Mouse (Mus musculus) heart, embryonic 16.5 days (tissue): ENCODE data around the gene Mamdc4. TPM values are rescaled to one million over a fixed set of nuclear protein-coding genes. Genes with fewer than 3 reads are reported as not detected.

ENCODE experiments used
- ATAC-seq: fragments of 200-750 bp; cut with Nextera tagmentation; replicated peaks from 2 replicates; pipeline ENCODE4 v1.8.0; 2017; ENCODE audit warnings: moderate number of reproducible peaks; ENCODE audit not compliant: insufficient read depth, low FRiP score; ENCODE audit errors: extremely low read depth
- H3K27ac ChIP-seq: fragments of 300-500 bp; sonication (generic); 2 replicates; pipeline ENCODE4 v1.5.1; 2014; ENCODE audit warnings: mild to moderate bottlenecking, low read length, control low read depth, moderate library complexity
- H3K27me3 ChIP-seq: fragments of 300-500 bp; sonication (generic); 2 replicates; pipeline ENCODE4 v1.6.1; 2014; ENCODE audit warnings: low read length, mixed read lengths; ENCODE audit not compliant: control insufficient read depth, insufficient read depth
- H3K36me3 ChIP-seq: fragments of 300-500 bp; sonication (generic); 2 replicates; pipeline ENCODE4 v1.6.1; 2014; ENCODE audit not compliant: control insufficient read depth, insufficient read depth
- H3K4me1 ChIP-seq: fragments of 300-500 bp; sonication (generic); 2 replicates; pipeline ENCODE4 v1.6.1; 2014; ENCODE audit warnings: low read length, mixed read lengths; ENCODE audit not compliant: control insufficient read depth, insufficient read depth
- H3K4me2 ChIP-seq: fragments of 300-500 bp; sonication (generic); 2 replicates; pipeline ENCODE4 v1.6.1; 2014; ENCODE audit warnings: low read depth, mild to moderate bottlenecking, control low read depth, low read length
- H3K4me3 ChIP-seq: fragments of 300-500 bp; sonication (generic); 2 replicates; pipeline ENCODE4 v1.5.1; 2014; ENCODE audit warnings: mild to moderate bottlenecking, control low read depth, low read length
- H3K9ac ChIP-seq: fragments of 300-500 bp; sonication (generic); 2 replicates; pipeline ENCODE4 v1.6.1; 2014; ENCODE audit warnings: low read length, control low read depth
- H3K9me3 ChIP-seq: fragments of 300-500 bp; sonication (generic); replicated peaks from 2 replicates; pipeline ENCODE4 v1.6.1; 2016; ENCODE audit warnings: low read length; ENCODE audit not compliant: control insufficient read depth
- WGBS: fragments of 180-500 bp; shearing (Covaris S2); extraction: QIAGEN DNeasy Blood & Tissue Kit; methylation state at CpG from one replicate; pipeline ENCODE4 v1.1.7; 2014; 5-methylcytosine and 5-hydroxymethylcytosine counted together
- polyA plus RNA-seq: library from polyadenylated mRNA; unstranded; fragments of >200 nt; fragmentation: Nextera tagmentation; extraction: Ambion mirVana; gene quantifications from 2 replicates; pipeline ENCODE4 v1.2.1, GENCODE M21; 2015

Mamdc4 gene
- polyA plus RNA-seq, 1 experiment from 2014 or later: 2.7 TPM

DNA sequence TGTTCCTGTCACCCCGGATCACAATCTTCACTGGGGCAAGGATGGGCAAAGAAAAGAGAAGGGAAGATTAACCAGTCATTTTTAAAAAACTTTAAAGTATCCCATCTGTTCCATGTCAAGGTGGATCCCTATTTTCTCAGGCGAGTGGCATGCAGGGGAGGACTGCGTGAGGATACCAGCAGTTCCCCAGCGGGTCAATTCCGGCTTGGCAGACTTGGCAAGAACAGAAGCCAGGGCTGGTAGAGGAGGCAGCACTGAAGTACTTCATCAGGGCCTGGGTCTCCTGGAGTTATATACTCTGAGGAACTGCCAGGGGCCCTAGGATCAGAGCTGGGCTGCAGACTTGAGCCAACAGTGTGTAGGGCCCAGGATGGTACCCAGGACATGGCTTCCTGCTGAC is 27.9 kb upstream of the Mamdc4 start:
- Histone ChIP-seq H3K4me3 (no peak overlapping the region), H3K4me1 (peaks cover 21% of the 10 kb centered on the region), H3K4me2 (no peak overlapping the region), H3K27me3 (no peaks in the 10 kb centered on the region), H3K36me3 (peaks cover 43% of the 10 kb centered on the region), H3K9ac (no peak overlapping the region), H3K9me3 (no peaks in the 10 kb centered on the region), H3K27ac (no peak overlapping the region)
- WGBS: 91% methylated on average over 5 of the region's 5 CpGs
- no peak for ATAC-seq

DNA sequence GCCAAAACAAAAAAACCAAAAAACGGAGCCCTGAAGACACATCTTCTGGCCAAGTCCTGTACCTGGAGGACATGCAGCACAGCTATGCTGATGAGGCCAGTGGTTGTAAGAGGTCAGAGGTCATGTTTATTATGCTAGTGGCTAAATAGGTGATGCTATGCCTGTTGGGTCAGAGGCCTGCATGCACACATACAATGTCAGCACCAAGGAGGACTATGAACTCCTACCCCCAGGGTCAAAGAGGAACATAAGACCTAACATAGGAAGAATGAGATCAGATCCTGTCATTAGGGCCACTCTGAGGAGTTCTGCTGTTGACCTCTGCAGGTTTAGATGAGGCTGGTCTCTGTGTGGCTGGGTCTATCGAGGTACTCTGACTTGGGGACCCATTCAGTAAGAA is 25.4 kb upstream of the Mamdc4 start:
- Histone ChIP-seq H3K4me1 (peaks cover 12% of the 10 kb centered on the region), H3K9me3 (no peaks in the 10 kb centered on the region), H3K4me3 (no peak overlapping the region), H3K4me2 (no peak overlapping the region), H3K9ac (no peak overlapping the region), H3K36me3 (peaks cover 58% of the 10 kb centered on the region), H3K27me3 (no peaks in the 10 kb centered on the region), H3K27ac (no peak overlapping the region)
- no peak for ATAC-seq
- 85% methylated on average over 2 of the region's 2 CpGs for WGBS

DNA sequence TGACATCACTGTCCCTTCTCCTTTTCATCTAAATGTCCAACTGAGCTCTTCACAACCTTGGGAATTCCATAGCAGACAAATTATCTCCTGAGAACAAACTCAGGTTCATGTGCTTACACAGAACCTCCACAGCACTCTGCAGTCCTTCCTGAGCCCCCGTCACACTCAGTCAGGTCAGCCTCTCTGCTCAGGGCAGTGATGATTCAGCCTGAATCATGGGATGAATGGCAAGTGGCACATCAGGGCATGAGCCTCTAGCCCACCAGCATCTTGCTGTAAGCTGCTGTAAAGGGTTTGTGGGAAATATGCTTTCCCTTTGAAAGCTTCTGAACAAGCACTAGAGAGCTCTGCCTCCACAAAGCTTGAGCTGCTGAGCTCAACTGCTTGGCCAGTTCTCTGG is 24.1 kb upstream of the Mamdc4 start:
- Histone ChIP-seq H3K4me1 (peaks cover 12% of the 10 kb centered on the region), H3K36me3 (peaks cover 63% of the 10 kb centered on the region), H3K9me3 (no peaks in the 10 kb centered on the region), H3K27ac (no peak overlapping the region), H3K4me2 (no peak overlapping the region), H3K9ac (no peak overlapping the region), H3K27me3 (no peaks in the 10 kb centered on the region), H3K4me3 (no peak overlapping the region)
- ATAC-seq: no peak
- WGBS: 92% methylated on average over 1 of the region's 1 CpGs

DNA sequence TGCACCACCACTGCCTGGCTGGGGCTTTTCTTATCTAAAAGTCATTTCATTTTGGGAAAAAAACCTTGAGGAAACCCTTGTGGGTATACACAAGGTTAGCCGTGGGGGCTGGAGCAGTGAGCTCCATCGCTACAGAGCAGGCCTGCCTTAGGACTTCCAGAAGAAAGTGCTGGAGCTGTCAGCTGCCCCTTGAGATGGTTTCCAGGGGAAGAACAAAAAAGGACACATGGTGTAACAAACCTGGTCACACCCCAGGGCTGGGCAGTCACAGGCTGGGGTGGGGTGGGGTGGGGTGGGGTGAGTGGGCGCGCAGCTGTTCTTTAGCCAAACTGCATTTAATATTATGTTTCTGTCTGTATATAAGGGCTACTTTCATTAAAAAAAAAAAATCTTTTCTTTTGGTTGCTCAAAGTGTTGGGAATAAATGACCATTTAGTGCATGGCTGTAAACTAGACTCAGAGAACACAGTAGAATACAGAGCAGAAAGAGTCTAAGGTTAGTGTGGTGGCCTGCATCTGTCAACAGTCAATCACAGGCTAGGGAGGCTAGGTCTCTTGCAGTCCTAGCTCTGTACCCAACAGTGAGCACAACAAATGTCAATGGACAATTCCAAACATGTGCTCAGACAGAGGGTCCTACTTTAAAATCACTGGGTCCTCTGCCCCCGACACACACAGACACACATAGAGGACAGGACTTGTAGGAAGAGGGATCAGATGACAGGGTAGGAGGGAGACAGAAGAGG is 22.3 kb upstream of the Mamdc4 start:
- Histone ChIP-seq H3K4me2 (no peak overlapping the region), H3K9me3 (no peaks in the 10 kb centered on the region), H3K27me3 (no peaks in the 10 kb centered on the region), H3K4me3 (no peak overlapping the region), H3K9ac (no peak overlapping the region), H3K4me1 (peaks cover 12% of the 10 kb centered on the region), H3K27ac (no peak overlapping the region), H3K36me3 (peaks cover 76% of the 10 kb centered on the region)
- WGBS: 94% methylated on average over 5 of the region's 5 CpGs
- ATAC-seq: no peak

DNA sequence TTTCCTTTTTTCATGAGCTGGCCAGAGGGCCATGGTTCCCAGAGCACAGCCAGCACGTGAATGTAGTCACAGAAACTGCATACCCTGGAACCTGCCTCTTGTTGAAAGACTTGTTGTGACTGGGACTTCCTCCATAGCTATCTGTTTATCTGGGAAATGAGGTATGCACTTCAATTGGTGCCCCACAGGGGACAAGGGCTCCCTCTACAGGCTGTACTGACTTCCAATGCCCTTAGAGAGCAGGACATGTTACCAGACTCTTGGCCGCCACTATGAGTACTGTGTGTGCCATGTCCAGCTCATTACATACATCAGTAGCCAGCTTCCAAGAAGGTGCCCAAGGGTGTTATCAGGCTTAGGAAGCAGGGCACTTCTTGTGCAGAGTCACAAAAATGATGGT is 17.2 kb upstream of the Mamdc4 start:
- peaks cover 53% of the 10 kb centered on the region for H3K36me3 ChIP-seq
- WGBS: 81% methylated on average over 2 of the region's 2 CpGs
- H3K27ac ChIP-seq: no peak overlapping the region
- peaks cover 8% of the 10 kb centered on the region for H3K4me1 ChIP-seq
- no peak overlapping the region for H3K9ac ChIP-seq
- no peak overlapping the region for H3K4me3 ChIP-seq
- no peaks in the 10 kb centered on the region for H3K27me3 ChIP-seq
- H3K9me3 ChIP-seq: no peaks in the 10 kb centered on the region
- H3K4me2 ChIP-seq: no peak overlapping the region
- ATAC-seq: no peak

DNA sequence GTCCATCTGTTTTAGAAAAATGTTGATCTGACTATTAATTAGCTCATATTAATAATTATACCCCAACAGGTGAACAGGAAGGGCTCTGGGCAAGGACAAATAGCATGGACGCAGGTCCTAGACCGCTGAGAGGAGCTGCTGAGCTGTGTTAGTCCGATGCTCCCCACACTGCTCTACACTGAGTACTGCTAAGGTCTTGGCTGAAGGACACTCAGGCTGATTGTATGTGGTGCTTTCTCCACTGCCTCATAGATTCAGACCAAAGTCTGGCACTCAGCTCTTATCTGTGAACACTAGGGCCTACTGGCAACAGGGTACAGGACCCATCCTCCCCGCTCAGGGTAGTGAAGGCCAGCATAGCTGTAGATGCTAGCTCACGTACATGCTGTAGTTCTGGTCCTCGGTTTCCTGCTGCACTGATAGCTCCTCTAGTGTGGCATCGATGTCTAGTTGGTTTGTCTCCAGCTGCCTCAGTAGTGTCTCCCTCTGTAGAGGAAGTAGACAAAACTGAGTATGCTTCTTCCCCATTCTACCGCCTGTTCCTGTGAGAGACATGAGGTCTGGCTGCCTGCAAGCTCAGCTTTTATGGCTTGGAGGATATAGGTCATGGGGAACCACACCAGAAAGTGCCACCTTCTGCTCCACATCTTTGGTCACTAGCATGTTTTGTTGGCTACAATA is 13.7 kb upstream of the Mamdc4 start:
- Histone ChIP-seq H3K36me3 (peaks cover 41% of the 10 kb centered on the region), H3K9ac (no peak overlapping the region), H3K9me3 (no peaks in the 10 kb centered on the region), H3K4me2 (no peak overlapping the region), H3K4me3 (no peak overlapping the region), H3K27ac (peak overlapping the region; percentile 18), H3K4me1 (peaks cover 11% of the 10 kb centered on the region), H3K27me3 (no peaks in the 10 kb centered on the region)
- ATAC-seq: peak; percentile 53; the same call in 1 of the 2 replicates
- WGBS: 81% methylated on average over 8 of the region's 8 CpGs

DNA sequence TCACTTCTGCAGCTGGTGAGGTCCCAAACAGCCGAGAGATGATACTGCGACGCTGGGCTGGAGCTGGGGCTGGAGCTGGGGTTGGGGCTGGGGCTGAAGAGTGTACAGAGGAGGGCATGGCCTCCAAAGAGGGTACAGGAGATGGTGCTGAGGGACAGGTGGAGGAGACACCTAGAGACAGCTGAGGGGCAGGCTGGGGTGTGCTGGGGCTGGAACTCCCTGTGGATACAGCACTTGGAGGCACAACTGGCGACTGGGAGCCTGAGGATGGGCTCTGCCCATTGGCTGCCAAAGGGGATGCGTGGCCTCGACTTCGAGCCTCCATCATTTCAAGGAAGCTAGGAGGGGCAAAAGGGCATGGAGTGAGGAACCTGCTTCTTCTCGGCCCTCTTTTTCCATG is 12.6 kb upstream of the Mamdc4 start:
- Histone ChIP-seq H3K27me3 (no peaks in the 10 kb centered on the region), H3K36me3 (peaks cover 32% of the 10 kb centered on the region), H3K27ac (no peak overlapping the region), H3K9me3 (no peaks in the 10 kb centered on the region), H3K4me1 (peaks cover 16% of the 10 kb centered on the region), H3K4me3 (no peak overlapping the region), H3K4me2 (no peak overlapping the region), H3K9ac (no peak overlapping the region)
- ATAC-seq: no peak
- WGBS: 87% methylated on average over 8 of the region's 8 CpGs

DNA sequence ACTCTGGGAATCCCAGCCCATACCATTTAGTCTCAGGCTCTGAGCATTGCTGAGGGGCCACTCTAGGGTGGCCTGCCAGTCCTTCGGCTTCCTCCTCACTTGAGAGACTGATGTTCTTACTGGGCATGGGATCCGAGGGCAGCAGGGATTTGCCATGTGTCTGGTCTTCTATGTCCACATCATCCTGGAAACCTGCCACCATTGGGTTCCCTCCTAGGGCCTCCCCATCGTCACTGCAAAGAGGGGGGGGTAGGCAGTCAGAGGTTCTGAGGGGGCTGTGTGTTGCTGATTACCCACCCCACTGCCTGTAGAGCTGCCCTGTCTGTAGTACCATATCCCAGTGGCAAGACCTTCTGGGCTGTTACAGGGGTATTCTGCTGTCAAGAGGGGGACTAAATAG is 11.0 kb upstream of the Mamdc4 start:
- Histone ChIP-seq H3K9me3 (no peaks in the 10 kb centered on the region), H3K4me3 (no peak overlapping the region), H3K27me3 (peaks cover 4% of the 10 kb centered on the region), H3K36me3 (peaks cover 21% of the 10 kb centered on the region), H3K9ac (no peak overlapping the region), H3K4me2 (no peak overlapping the region), H3K4me1 (peaks cover 28% of the 10 kb centered on the region), H3K27ac (no peak overlapping the region)
- no peak for ATAC-seq
- 78% methylated on average over 3 of the region's 3 CpGs for WGBS

DNA sequence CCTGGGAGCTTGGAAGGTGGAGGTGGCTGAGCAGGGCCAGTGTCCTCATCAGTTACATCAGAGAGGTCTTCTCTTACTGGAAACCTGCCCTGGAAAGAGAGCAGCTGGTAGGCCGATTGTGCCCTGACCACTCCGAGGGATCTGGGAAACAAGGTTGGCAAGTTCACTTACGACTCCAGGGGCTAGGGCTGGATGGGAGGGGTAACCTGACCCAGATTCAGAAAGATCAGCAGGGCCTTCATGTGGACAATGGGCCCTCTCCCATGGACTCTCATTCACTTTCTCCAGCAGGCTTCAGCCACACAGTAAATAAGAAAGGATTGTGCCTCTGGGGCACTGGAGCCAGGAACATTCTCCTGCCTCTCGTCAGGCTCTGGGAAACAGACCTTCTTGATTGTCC is 10.2 kb upstream of the Mamdc4 start:
- 91% methylated on average over 4 of the region's 4 CpGs for WGBS
- H3K36me3 ChIP-seq: peaks cover 14% of the 10 kb centered on the region
- no peak overlapping the region for H3K9ac ChIP-seq

More for the DNA sequence above, 10.2 kb upstream of the Mamdc4 start:
- Histone ChIP-seq H3K4me2 (no peak overlapping the region), H3K4me1 (peaks cover 29% of the 10 kb centered on the region), H3K4me3 (no peak overlapping the region), H3K9me3 (no peaks in the 10 kb centered on the region), H3K27me3 (peaks cover 11% of the 10 kb centered on the region), H3K27ac (no peak overlapping the region)
- no peak for ATAC-seq
